Mouse (Mus musculus) spleen, adult 2 months (tissue): ENCODE measurements at regions not wholly inside any gene's neighbourhood (a gene's known extent, or its start where the extent isn't known, plus 50 kb on each side); places are given as distances from the start of the nearest gene placed in this dataset.

Experiments used
- CTCF ChIP-seq: fragments of 200-500 bp; IDR thresholded peaks from 2 replicates; pipeline ENCODE4 v1.5.1; 2011; ENCODE audit warnings: mild to moderate bottlenecking, inconsistent platforms; ENCODE audit not compliant: insufficient read depth, insufficient read length, insufficient replicate concordance; ENCODE audit errors: extremely low read depth
- POLR2A ChIP-seq: fragments of 200-500 bp; IDR thresholded peaks from 2 replicates; pipeline ENCODE4 v1.6.1; 2011; ENCODE audit warnings: low read depth, low read length, inconsistent platforms

- TF ChIP-seq CTCF, result no peak
- TF ChIP-seq POLR2A, result no peak
These were observed 120.1 kb upstream of the Arid2 start for GRCm38 (mm10) chr15:96167256-96167655.
